Mouse (Mus musculus) neutrophil, adult 65 days (primary cell): ENCODE measurements around the gene Fhdc1. TPM values are rescaled to one million over a fixed set of nuclear protein-coding genes. Genes with fewer than 3 reads are reported as not detected.

Source experiments
- total RNA-seq: library from RNA; stranded (reverse); gene quantifications from 2 replicates; pipeline ENCODE4 v1.2.4, GENCODE M21; 2023

The Fhdc1 gene
- 0.61 and 1.1 TPM in 2 replicates for total RNA-seq

GRCm38 (mm10) chr3:84480006-84480897, at the start of gene Fhdc1:
Fhdc1 (minus strand) TSS chr3:84480429.

Other genes starting within 250 kb of the Fhdc1 start
- 1.00 and 1.3 TPM in 2 replicates for gene Trim2, start 173.6 kb downstream of the Fhdc1 start, total RNA-seq
- gene Arfip1, start 102.2 kb upstream of the Fhdc1 start, total RNA-seq: 36.9 and 42.7 TPM in 2 replicates
- not detected in 2 replicates for gene Tigd4, start 113.1 kb upstream of the Fhdc1 start, total RNA-seq
- 155 and 163 TPM in 2 replicates for gene Tmem154, start 185.8 kb upstream of the Fhdc1 start, total RNA-seq